Mouse (Mus musculus) retina, adult 2 months (tissue): ENCODE data around the gene Plekhg5.
A peak's percentile ranks its signal among the peaks of the same experiment; 100 is the strongest.

Experiments
- DNase-seq: peaks from one replicate; pipeline ENCODE4 v3.0.0-alpha.2; 2012; ENCODE audit warnings: low read depth, low spot score

The Plekhg5 gene

GRCm38 (mm10) chr4:152097911-152098799, 25.9 kb downstream of the Plekhg5 start:
- DNase-seq, result no peak

- DNase-seq, result no peak
Measured at GRCm38 (mm10) chr4:152100541-152100940, 28.2 kb downstream of the Plekhg5 start.

- DNase-seq, result no peak
Measured at GRCm38 (mm10) chr4:152101081-152101653, 28.9 kb downstream of the Plekhg5 start.

- DNase-seq, result no peak
Measured at GRCm38 (mm10) chr4:152101921-152102320, 29.6 kb downstream of the Plekhg5 start.

GRCm38 (mm10) chr4:152103025-152103424, 30.7 kb downstream of the Plekhg5 start:
- no peak for DNase-seq

- DNase-seq, result no peak
Measured at GRCm38 (mm10) chr4:152106746-152107145, 34.4 kb downstream of the Plekhg5 start.

GRCm38 (mm10) chr4:152107493-152107892, 35.2 kb downstream of the Plekhg5 start:
- no peak for DNase-seq

- DNase-seq, result peak; percentile 55
Measured at GRCm38 (mm10) chr4:152107971-152108509, 35.7 kb downstream of the Plekhg5 start.

GRCm38 (mm10) chr4:152108673-152109072, 36.4 kb downstream of the Plekhg5 start:
- no peak for DNase-seq

GRCm38 (mm10) chr4:152109509-152109908, 37.2 kb downstream of the Plekhg5 start:
- no peak for DNase-seq

- no peak for DNase-seq
Measured at GRCm38 (mm10) chr4:152110689-152111088, 38.4 kb downstream of the Plekhg5 start.

GRCm38 (mm10) chr4:152112329-152112728, 40.0 kb downstream of the Plekhg5 start:
- DNase-seq, result no peak

- DNase-seq, result no peak
Measured at GRCm38 (mm10) chr4:152114080-152114479, 41.8 kb downstream of the Plekhg5 start.

- DNase-seq, result no peak
Measured at GRCm38 (mm10) chr4:152115921-152116612, 43.8 kb downstream of the Plekhg5 start, which contains the start of gene Tnfrsf25. Gene Tnfrsf25 (plus strand): TSS chr4:152115934.

- no peak for DNase-seq
Measured at GRCm38 (mm10) chr4:152117538-152117937, 45.2 kb downstream of the Plekhg5 start.

- no peak for DNase-seq
Measured at GRCm38 (mm10) chr4:152119396-152120292, 47.3 kb downstream of the Plekhg5 start.

GRCm38 (mm10) chr4:152120311-152121182, 48.2 kb downstream of the Plekhg5 start:
- no peak for DNase-seq

- DNase-seq, result no peak
Measured at GRCm38 (mm10) chr4:152121183-152121505, 48.8 kb downstream of the Plekhg5 start.

- DNase-seq, result no peak
Measured at GRCm38 (mm10) chr4:152124361-152124961, 52.2 kb downstream of the Plekhg5 start.
